Mouse (Mus musculus) adrenal gland (tissue): ENCODE data around the gene Zfp524.
"Not testable (repeated sequence)": the region's sequence is repeated elsewhere in the genome, so short reads cannot be mapped to it uniquely, and the experiment has no call there.

Experiments
- intact Hi-C: fragments of 180-260 bp; cut with DNase I; formaldehyde crosslinking; loops from one replicate; pipeline ENCODE4 v1.15.1; 2025
- long read RNA-seq, 2 experiments: library from polyadenylated mRNA; unstranded; transcript quantifications; one replicate each; pipeline ENCODE4 v2.0.0; 2020; ENCODE audit warnings: borderline replicate concordance in 1 of 2; ENCODE audit not compliant: insufficient replicate concordance in 1 of 2

The Zfp524 gene
- long read RNA-seq, experiment 1, transcript Zfp524-201 (2 exons, 1,142 nt), result major isoform, 7 of 7 reads
- long read RNA-seq, experiment 1, partial matches to known transcripts, result 0 of 7 reads
- long read RNA-seq, experiment 1, other reads (novel, unspliced or antisense), result 0 of 7 reads
- long read RNA-seq, experiment 2, partial matches to known transcripts, result 0 of 4 reads
- long read RNA-seq, experiment 2, other reads (novel, unspliced or antisense), result 0 of 4 reads

DNA sequence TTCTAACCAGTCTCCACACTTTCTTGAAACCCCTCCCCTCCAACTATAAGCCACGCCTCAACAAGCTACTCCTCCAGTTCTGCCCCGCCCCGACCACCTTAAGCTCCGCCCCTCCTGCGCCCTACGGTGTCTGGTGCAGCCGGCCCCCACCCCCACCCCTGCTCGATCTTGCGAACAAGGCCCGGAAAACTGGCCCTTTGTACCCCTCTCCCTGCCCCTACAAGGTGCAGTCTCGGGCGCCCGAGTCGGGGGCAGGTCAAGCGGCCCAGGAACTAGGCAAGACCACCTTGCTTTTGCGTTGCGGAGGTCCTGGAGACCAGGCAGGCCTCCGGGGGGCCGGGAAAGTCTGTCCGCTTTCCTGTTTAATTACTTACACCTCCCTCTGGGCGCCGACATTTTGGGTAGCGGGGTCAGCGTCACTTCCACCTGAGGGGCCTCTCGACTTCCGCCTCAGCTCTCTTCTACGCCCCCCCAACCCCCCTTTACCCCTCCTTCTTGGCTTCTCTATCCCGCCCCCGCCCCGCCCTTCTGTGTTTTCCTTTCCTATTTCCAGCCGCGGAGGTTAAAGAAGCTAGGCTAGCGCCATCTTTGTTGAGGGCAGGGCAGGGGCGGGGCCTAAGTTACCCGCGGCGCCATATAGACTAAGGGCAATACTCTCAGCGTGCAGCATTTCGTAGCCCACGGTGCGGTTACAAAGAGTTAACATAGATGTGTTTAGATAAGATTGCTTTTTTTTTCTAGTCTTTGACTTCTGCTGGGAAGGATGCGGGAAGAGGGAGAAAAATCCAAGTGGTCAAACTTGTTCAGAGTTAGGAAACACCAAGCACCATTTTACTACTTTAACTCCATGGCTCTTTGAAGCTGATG, at the start of gene Zfp524, which contains the start of gene Fiz1:
Zfp524 (plus strand) TSS at position 165 of the 867 bp plus-strand sequence.
Fiz1 (minus strand) TSS at position 447 of the 867 bp plus-strand sequence.
- intact Hi-C loops, result no loop called here

DNA sequence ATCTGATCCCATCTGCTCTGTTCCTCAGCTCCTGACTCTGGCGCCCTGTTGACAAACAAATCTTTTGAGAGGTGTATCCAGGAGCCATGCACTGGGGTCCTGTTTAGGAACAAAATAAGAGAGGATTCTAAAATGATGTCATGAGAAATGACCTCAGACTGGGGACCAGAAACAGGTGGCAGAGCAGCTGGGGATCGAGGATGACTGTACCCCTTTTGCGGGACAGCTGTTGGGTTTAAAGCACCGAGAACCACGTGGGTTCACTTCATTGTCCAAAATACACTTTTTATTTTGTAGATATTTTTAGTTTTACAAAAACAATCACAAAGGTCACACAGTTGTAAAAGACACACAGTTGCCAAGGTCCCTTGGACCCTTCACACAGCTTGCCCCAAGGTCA, 49.2 kb upstream of the Zfp524 start:
- intact Hi-C loops, result loop anchor here (2.0 kb wide), 1 partner anchor 22 kb away; no protein-coding TSS in a partner anchor

DNA sequence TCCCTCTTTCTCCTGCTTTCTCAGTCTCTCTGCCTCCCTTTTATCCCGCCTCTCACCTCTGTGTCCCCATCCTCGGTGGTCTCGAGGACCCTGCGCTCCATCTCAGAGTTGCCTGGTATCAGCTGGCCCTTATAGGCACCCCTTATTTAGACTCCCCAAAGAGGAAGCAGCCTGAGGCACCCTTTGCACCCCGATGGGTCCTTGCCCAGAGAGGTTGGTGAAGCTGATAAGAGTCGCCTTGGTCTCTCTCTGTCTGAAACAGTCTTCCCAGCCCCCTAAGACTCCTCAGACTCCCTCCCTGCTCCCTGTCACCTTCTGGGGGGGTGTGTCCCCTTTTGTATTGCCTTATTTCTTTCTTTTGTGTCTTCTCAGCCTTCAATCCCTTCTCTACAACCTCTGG, 43.1 kb upstream of the Zfp524 start, which contains the start of gene Sbk3:
Sbk3 (minus strand) TSS at position 101 of the 400 bp plus-strand sequence.
- intact Hi-C loops, result no loop called here

DNA sequence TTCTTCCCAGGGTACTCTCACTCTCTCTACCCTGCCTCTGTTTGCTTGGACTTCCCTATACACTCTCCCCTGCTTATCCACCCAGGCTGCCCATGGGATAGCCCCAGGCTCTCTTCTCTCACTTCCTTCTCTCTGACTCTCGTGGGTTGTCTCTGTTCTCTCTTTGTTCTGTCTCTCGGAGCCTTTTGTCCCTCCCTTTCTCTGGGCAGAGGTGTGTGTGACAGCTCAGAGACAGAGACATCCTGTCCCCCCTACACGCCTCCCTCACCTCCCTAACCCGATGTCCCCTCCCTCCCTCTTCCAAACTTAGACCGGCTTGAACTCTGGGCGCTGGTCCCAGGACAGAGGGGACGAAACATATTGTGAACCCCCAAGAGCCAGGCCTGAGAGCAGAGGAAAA, 42.5 kb upstream of the Zfp524 start:
- intact Hi-C loops, result no loop called here

DNA sequence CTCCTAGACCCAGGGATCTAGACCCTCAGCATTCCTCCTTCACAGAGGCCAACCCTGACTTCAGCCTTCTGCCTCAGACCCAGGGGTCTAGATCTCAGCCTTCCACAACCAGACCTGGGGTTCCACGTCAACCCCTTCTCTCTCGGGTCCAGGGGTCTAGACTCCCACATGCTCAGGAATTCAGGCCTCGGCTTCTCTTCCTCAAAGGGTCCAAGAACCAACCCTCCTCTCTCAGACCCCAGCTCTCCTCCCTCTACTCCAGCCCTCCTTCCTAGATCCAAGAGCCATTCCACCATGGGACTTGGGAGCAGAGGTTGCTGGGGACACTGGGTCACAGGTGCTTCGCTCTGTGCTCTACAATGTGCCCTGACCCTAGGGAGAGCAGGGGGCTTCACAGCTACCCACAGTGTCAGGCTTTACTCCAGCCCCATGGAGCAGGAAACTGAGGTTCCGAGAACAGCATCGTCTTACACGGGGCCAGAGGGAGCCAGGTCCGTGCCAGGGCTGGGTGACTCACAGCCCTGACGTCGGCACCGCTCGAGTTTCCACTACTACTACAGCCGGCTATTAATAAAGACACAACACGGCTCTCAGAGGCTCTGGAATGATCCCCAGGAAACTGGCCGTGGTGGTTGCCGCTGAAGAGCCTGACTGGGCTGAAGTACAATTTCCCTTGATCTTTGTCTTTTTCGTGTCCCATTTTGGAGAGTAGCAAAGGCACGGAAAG, 41.7 kb upstream of the Zfp524 start:
- intact Hi-C loops, result no loop called here

DNA sequence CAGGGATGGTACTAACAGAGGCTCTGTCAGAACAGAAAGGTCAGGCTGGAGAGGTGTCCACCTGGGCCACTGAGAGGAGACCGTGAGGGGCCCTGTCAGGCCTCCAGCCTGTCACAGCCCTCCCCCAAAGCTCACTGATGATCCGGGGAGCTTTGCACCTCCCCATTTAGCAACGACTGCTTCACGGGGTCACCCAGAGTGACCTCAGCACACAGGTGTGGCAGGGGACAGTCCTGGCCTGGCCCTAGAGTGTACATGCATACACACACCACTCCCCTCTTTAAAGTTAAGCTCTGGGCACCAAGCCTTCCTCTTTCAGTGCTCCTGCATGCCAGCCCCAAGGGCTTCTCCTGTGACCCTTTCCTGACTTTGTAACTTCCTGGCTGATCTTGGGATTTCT, 38.8 kb upstream of the Zfp524 start:
- intact Hi-C loops, result no loop called here

DNA sequence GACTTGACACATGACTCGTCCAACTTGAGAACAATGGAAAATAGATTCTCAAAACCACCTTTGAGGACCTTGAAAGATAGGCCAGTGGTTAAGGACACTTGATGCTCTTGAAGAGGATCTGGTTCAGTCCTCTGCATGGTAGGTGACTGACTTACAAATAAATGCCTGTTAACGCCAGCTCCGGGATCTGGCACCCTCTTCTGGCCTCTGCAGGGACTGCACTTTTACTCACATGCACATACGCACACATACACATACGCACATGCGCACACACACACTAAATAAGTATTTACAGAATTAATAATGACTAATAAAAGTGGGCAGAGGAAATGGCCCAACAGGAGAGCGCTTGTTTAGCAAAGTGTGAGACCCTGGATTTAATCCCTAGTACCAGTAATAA, 37.4 kb upstream of the Zfp524 start:
- intact Hi-C loops, result no loop called here

DNA sequence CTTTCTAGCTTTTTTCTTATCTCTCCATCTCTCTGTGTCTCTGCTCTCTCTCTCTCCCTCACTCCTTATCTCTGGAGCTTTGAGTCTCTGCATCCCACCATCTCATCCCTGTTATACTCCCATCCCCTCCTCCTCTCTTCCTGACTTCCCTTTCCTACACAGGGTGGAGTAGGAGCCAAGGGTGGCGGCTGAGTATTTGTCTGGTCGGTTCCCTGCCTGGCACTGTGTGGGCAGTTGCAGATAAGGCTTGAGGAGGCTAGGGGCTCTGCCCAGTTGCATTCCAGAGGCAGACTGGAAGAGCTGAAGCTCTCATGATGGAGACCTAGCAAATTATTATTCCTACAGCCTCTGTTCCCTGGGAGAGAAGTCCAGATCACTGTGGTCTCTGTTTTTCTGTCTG, 26.0 kb upstream of the Zfp524 start:
- intact Hi-C loops, result no loop called here

DNA sequence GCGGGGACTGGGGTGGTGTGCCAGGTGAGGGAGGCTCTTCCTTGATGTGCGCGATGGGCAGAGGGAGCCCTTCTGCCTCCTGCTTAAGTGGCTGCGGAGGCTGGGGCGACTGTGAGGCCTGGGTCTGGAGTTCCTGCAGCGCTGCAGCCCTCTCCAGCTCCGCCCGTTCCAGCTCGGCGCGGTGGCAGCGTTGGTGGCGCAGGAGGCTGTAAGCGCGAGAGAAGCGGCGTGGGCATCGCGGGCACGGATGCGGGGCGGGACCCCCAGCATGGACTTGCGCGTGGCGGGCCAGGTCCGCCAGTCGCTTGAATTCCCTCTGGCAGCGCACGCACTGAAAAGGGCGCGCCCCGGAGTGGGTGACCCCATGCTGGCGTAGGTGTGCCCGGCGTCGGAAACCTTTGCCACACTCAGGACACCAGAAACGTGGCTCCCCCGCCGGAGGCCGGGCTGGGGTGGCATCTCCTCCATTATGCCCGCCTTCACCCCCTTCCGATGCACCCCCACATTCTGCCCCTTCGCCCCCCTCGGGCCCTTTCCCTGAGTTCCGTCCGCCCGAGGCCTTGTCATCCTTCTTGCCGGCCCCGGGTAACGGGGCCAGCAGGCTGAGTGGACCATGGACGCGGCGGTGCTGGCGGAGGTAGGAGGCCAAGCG, 20.7 kb upstream of the Zfp524 start:
- intact Hi-C loops, result loop anchor here (10.0 kb wide), 1 partner anchor 49 kb away; no protein-coding TSS in a partner anchor

DNA sequence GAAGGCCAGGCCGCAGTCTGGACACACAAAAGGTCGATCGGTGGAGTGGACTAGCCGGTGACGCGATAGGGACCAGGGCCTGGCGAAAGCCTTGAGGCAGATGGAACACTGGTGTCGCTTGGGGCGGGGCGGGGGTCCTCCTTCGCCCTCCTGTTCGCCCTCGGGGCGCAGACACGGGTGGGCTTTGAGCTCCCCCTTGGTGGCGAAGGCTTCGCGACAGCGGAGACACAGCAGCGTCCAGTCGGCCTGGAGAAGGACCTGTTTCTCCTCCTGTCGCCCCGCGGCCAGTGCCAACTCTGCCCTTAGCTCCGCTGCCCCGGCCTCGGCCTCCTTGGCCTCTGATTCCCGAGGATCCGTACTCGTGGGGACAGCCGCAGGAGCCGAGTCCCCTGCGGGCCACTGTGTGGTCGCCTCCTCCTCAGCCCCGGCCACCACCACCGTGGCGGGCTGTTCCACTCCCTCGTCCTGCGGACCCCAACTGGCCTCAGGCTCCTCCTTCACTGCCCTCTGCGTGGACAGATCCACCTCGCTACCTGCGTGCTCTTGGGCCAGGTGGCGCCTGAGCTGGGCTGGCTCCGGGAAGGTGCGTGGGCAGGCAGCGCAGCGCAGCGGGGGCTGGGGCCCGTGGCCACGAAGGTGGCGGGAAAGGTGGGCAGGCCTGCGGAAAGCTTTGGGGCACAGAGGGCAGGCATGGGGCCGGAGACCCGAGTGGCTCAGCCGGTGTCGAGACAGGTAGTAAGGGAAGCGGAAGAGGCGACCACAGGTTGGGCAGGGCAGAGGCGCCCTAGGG, 20.0 kb upstream of the Zfp524 start:
- intact Hi-C loops, result loop anchor here (10.0 kb wide), 1 partner anchor 49 kb away; no protein-coding TSS in a partner anchor

DNA sequence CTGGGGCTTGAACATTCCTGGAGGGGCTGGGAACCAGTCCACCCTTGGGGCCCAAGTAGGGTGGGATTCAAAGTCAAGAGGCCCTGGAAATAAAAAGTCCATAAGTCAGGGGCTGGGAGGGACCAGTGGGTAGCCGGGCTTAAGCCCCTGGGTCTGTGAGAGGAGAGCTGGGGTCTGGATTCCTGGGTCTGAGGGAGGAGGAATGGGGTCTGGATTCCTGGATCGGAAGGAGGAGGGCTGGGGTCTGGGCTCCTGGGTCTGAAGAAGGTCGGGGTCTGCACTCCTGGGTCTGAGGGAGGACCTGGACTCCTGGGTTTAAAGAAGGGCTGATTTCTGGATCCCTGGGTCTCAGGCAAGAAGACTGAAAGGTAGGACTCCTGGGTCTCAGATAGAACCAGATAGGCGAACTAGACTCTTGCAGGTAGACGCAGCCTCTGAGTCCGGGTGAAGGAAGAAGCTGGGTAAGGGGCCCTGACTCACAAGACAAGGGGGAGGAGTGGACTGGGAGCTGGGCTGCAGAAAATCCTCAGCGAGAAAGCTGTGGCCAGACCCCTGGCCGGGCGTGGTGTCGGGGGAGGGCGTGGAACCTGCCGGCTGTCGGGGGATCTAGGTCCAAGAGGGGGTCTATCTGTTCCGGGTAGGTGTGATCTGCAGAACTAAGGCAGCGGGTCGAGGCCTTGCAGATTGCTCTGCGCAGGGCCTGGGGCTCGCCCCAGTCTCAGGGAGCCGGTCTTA, 18.8 kb upstream of the Zfp524 start:
- intact Hi-C loops, result loop anchor here (5.0 to 10.0 kb wide), 2 partner anchors 51 to 57 kb away; partner anchors contain the start of gene Zfp580

DNA sequence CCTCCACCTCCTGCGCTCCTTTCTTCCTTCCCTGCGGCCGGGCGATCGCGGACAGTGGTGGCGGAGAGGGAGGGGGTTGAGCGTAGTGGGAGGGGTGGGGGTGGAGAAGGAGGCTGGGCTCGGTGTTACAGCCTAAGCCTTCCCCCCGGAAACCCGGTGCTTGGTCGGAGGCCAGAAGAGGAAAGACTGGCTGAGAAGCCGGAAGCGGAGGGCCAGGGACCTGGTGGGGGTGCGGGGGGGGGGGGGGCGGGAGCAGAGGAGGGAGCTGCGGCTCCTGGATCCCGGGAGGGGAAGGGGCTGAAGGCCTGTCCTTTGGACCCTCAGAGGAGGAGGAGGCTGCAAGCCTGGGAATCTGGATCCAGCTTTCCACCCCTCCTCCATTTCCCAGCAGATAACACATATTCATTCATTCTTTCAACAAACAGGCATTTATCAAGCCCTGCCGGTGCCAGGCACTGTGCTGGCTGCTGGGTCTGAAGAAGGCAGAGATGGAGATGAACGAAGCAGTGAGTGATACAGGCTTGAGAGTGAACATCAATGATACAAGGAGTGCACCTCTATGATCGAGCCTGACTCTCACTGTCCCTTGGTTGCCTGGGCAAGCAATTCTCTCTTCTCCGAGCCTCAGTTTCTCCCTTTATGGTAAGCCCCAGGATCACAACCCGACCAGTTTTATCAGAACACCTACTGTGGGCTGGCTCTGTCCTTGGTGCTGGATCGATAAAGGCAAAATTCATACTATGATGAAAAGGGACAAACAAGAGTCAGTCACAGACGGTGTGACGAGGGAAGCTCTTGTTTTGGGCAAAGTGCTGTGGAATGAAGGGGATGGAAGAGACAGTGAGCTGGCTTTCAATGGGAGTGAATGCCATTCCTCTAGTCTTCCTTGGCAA, 18.0 kb upstream of the Zfp524 start, which contains the start of gene Zfp579:
Zfp579 (minus strand) TSS at position 156 of the 893 bp plus-strand sequence.
- intact Hi-C loops, result loop anchor here (5.0 to 10.0 kb wide), 2 partner anchors 51 to 56 kb away; partner anchors contain the start of gene Zfp580

DNA sequence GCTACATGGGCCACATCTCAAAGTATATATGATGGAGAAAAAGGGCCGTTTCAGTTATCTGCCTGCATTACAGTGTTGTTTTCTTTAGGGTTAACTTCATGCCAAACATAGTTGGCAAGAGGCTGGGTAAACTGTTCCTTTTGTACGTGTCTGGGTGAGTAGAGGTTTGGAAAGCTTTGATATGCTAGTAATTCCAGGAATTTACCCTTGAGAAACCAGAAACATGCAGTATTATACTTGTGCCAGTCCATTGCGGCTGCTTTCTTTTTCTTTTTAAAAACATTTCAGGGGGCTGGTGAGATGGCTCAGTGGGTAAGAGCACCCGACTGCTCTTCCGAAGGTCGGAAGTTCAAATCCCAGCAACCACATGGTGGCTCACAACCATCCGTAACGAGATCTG, 17.3 kb upstream of the Zfp524 start:
- intact Hi-C loops, result loop anchor here (5.0 to 10.0 kb wide), 2 partner anchors 52 to 55 kb away; partner anchors contain the start of gene Zfp580

DNA sequence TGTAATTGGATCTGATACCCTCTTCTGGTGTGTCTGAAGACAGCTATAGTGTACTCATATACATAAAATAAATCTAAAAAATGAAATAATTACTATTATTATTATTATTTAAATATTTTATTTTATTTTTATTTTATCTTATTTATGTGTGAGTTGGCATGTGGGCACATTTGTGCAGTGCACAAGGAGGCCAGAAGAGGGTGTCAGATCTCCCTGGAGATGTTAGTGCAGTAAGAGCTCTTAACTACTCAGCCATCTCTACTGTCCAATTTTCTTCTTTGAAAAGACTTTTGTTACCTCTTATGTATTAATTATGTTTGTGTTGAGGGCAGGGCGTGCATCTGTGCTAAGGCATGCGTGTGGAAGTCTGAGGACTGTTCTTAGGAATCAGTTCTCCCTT, 14.3 kb upstream of the Zfp524 start:
- intact Hi-C loops, result loop anchor here (5.0 to 10.0 kb wide), 2 partner anchors 52 to 55 kb away; partner anchors contain the start of gene Zfp580

DNA sequence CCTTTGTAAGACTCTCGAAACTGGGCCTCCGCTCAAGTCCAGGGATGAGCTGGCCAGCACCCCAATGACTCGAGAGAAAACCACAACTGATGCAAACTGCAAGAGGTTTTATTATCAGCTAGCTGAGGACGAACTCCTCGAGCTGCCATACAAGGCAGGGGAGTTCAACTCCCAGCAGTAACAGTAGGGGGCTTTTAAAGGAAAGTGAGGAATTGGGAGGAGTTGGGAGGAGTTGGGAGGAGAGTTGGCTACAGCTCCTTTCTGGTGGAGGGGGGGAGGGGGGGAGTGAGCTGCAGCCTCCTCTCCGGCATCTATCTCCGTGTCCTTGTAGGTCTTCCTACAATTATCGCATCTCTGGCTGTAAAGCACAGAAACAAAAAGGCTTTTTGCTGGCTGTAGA, 11.3 kb upstream of the Zfp524 start:
- intact Hi-C loops, result not testable (repeated sequence)

DNA sequence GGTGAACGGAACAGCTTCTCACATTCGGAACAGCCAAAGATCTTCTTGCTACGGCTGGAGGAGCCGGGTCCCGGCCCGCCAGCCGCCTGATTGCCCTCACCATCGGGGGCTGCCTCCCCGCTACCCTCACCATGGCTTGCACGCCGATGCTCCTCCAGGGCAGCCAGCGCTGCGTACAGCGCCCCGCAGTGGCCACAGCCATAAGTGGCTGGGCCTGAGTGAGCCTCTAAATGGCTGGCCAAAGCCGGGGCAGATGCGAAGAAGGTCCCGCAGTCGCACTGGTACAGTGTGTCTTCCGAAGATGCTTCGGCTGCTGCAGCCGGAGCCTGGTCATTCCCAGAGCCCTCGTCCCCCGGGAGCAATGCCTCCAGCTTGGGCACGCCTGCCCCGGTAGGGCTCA, 6.0 kb upstream of the Zfp524 start:
- intact Hi-C loops, result no loop called here

DNA sequence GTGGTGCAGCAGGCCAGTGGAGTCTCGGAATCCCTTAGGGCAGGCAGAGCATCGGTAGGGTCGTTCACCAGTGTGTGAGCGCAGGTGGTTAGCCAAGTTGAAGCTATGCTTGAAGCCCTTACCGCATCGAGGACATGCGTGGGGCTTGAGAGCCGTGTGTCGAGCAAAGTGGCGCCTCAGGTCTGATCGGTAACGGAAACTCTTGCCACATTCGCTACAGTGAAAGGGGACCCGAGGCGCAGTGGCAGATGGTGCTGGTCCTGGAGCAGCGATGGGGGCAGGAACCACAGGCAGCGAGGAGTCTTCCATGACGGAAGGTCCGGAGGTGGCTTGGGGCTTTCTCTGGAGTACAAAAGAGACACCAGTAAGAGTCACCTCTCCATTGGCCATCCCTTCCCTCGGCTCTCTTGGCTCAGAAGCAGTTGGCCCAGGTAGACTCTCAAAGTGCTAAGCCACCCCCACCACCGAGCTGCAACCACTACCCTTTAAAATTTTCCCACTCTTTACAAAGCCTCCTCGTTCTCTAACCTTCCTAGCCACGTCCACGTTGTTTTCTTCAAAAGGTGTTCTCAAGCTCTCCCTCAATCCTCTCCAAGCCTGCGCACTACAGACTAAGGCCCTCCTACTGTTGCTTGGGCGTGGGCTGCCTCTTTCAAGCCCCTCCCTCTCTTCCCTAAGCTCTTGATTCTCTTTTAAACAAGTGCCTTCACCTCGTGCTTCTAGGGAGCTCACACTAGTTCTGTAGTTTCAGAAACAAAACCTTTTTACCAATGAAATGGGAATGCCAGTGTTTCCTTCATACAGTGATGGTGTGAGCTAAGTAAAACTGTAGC, 1.3 kb upstream of the Zfp524 start:
- intact Hi-C loops, result no loop called here
